Mouse (Mus musculus) heart, postnatal 36 days (tissue): ENCODE measurements around the gene Kcnma1. TPM values are rescaled to one million over a fixed set of nuclear protein-coding genes. Genes with fewer than 3 reads are reported as not detected.

Experiments
- DNase-seq, 2 experiments: peaks; one replicate each; pipeline ENCODE4 v3.0.0; 2021 to 2022
- intact Hi-C: fragments of 180-260 bp; cut with DNase I; formaldehyde crosslinking; loops from one replicate; pipeline ENCODE4 v1.15.1; 2025
- total RNA-seq, 2 experiments: library from RNA; stranded (reverse); gene quantifications; 2 replicates each; pipeline ENCODE4 v1.2.3; 2021

Kcnma1 gene
- under 1 TPM; 0.62 to 0.94 TPM for total RNA-seq

DNA sequence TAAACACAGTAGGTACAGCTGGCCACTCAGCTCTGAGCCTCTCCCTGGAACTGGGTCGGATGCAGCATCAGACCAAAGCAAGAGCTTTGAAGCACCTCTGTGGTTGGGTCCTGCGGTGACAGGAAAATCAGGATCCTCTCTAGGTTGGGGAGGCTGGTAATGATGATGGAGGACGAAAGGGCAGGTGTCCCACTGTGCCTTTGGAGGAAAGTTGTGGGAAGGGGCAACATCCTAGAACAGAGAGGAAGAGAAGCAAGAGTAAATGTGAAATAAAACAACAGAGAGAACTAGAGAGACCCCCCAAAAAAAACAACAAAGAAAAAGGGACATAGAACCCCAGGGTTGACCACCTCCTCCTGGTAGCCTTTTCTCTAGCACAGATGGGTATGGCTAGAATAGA is at the start of gene Kcnma1:
Gene Kcnma1 (minus strand): TSS at position 101 of the 400 bp plus-strand sequence.
- intact Hi-C loops = no loop called here
- DNase-seq = no peak

- intact Hi-C loops = loop anchor here (2.0 kb wide), 1 partner anchor 477 kb away; no protein-coding TSS in a partner anchor
- DNase-seq = no peak
These were observed 45.5 kb upstream of the Kcnma1 start for GRCm38 (mm10) chr14:24059747-24060146.

GRCm38 (mm10) chr14:24059287-24059686 is 45.0 kb upstream of the Kcnma1 start:
- DNase-seq = no peak
- intact Hi-C loops = loop anchor here (2.0 kb wide), 1 partner anchor 476 kb away; no protein-coding TSS in a partner anchor

DNA sequence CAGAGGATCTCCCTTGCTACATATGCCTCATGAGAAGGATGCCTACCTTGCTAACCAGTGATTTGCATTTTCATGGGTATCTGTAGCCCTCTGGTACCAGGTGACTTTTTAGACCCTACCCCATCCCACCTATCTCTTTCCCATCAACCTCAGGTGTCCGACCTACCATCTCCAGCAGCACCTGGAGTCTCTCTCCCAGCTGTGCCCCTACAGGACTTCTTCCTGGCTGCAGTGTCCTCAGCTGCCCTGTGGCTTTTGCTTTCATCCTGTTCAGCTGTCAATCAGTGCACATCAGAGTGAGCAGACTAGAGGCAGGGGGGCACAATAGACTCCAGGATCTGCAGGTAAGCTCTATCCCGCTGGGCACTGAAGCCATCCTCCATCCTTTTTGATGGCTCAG is 37.5 kb upstream of the Kcnma1 start:
- no peak for DNase-seq
- intact Hi-C loops = no loop called here

- intact Hi-C loops = no loop called here
- DNase-seq = no peak
These were observed 22.3 kb upstream of the Kcnma1 start for GRCm38 (mm10) chr14:24036609-24037008.

DNA sequence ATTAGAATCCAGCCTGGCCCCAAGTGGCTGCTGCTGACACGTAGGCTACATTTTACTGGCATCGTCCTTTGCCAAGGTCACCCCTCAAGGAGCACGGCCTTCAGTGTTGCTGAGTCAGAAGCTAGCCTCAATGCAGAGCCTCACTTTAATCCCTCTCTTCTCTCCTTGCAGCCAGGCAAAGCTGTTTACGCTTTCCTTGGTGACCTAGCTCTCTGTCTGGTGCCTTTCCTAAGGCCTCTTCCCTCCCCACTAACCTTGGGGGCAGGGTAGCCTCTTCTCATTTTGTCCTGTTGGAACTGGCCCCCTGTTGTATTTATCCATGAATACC is 21.9 kb upstream of the Kcnma1 start:
- DNase-seq = no peak
- intact Hi-C loops = no loop called here

DNA sequence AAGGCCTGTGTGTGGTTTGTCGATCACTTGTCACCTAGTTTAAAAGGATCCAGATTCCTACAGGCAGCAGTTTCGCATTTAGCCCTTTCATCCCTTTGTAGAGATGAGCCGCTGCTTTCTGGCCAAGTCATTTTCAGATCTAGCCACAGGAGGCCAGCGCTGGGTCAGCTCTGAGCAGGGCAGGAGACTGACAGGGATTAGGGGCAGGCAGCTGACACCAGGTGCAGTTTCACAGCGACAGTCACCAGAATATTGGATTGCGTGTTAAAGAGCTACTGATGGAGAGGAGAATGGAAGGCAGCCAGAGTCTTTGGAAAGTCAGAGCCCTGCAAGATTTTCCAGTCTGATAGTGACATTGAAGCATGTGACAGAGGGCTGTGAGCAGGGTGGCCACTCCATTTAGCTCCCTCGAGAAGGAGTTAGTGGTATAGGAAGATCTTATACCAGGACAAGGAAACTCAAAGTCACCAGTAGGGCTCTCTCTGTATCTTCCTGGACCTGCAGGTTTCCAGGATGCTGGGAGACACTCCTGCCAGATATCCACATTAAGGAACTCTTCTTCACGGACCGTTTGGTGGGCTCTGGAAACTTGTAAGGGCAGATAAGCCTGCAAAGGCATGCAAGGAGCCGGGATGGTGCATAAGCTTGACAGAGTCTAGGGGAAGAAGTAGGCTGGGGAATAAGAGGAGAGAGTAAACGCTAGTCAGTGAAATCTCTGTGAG is 21.4 kb upstream of the Kcnma1 start:
- intact Hi-C loops = no loop called here
- no peak for DNase-seq

DNA sequence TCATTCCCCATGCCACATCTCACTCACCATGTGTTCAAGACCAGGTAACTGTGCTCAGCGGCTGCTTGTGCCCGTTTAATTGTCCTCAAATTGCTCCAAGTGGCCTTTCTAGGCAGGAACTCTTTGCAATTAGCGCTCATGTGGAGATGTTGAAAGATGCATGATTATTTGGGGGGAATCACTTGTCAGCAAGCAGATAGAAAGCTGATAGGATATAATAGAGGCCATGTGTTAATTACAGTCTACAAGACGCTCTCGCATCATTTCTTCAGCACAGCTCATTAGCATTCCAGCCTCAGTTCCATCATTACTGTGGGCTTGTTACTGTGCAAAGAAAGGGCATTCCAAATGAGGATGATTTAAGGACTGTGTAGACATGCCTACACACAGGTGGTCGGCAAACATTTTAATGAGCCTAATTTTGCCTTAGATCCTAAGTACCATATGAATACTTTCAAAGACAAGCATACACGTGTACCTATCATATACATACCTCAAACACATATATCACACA is 18.6 kb upstream of the Kcnma1 start:
- DNase-seq = no peak
- intact Hi-C loops = no loop called here

- DNase-seq = no peak
- intact Hi-C loops = no loop called here
These were observed 17.9 kb upstream of the Kcnma1 start for GRCm38 (mm10) chr14:24032201-24032600.

DNA sequence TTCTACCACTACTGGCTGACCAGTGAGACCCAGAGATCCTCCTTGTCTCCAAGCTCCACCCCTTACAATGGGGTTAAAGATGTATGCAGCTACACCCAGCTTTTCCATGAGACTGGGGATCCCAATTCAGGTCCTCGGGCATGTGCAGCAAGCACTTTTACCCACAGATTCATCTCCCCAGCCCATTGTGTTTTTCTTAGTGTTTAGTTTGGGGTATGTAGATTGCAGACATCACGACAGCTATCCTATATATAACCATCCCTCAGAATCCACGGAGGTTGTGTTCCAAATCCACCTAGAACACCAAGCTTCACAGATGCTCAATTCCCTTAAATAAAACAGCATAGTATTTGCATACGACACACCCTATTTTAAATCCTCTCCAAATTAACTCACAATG is 6.4 kb upstream of the Kcnma1 start:
- intact Hi-C loops = no loop called here
- no peak for DNase-seq

GRCm38 (mm10) chr14:24009978-24010377 is 4.3 kb downstream of the Kcnma1 start:
- no peak for DNase-seq
- intact Hi-C loops = loop anchor here (5.0 kb wide), 1 partner anchor 328 kb away; no protein-coding TSS in a partner anchor

DNA sequence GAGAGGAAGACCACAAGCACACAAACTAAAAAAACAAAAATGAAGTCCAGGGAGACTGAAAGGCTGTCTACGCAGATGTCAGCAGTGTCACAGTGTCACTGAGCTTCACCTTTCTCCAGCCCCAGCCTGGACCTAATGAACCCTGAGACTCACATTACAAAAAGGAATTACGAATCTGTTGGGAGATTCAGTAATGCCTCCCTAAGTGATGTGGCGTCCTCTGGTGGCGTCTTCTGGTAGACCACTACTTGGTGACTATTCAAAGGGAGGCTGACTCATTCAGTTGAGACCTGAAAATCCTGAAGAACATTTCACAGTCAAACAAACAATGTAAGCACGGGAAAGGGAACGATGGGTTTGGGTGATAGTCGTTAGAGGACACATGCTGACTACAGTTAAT is 6.0 kb downstream of the Kcnma1 start:
- DNase-seq = peak; percentile 46 to 76
- intact Hi-C loops = loop anchor here (1.0 to 5.0 kb wide), 3 partner anchors 217 to 425 kb away; no protein-coding TSS in a partner anchor

DNA sequence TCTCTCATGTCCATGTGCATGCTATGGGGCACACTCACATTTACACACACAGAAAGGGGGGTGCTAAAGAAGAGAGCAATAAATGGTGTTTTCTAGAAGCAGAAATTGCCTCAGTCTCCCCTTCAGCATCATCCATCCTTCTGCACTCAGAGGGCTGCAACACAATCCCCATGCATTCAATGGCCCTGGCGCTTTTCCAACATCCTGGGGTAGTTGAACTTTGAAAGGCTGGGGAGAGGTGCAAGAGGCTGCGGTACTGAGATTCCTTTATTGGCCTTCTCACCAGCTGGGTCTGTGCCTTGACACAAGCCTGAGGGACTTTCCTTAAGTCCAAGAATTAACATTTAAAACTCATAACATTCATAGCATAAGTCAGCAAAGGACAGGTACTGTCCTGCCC is 8.0 kb downstream of the Kcnma1 start:
- intact Hi-C loops = loop anchor here (5.0 kb wide), 1 partner anchor 324 kb away; no protein-coding TSS in a partner anchor

GRCm38 (mm10) chr14:24004471-24005271 is 9.6 kb downstream of the Kcnma1 start:
- peak in 1 of 2 experiments; percentile 3 for DNase-seq
- intact Hi-C loops = loop anchor here (5.0 kb wide), 1 partner anchor 322 kb away; no protein-coding TSS in a partner anchor

More for the DNA sequence above, 8.0 kb downstream of the Kcnma1 start:
- DNase-seq = no peak

GRCm38 (mm10) chr14:24003450-24004381 is 10.6 kb downstream of the Kcnma1 start:
- DNase-seq = peak in 1 of 2 experiments; percentile 7
- intact Hi-C loops = no loop called here

- DNase-seq = no peak
- intact Hi-C loops = no loop called here
These were observed 11.6 kb downstream of the Kcnma1 start for GRCm38 (mm10) chr14:24002647-24003046.

- no peak for DNase-seq
- intact Hi-C loops = no loop called here
These were observed 16.4 kb downstream of the Kcnma1 start for GRCm38 (mm10) chr14:23997912-23998311.

GRCm38 (mm10) chr14:23995831-23996230 is 18.5 kb downstream of the Kcnma1 start:
- intact Hi-C loops = no loop called here
- DNase-seq = no peak

GRCm38 (mm10) chr14:23990871-23991270 is 23.4 kb downstream of the Kcnma1 start:
- DNase-seq = no peak
- intact Hi-C loops = no loop called here

- intact Hi-C loops = no loop called here
These were observed 24.6 kb downstream of the Kcnma1 start for GRCm38 (mm10) chr14:23989696-23990095.

More at GRCm38 (mm10) chr14:23989696-23990095, 24.6 kb downstream of the Kcnma1 start:
- DNase-seq = no peak
